Mouse (Mus musculus): ENCODE results near the gene Plekha7. TPM values are rescaled to one million over a fixed set of nuclear protein-coding genes. Genes with fewer than 3 reads are reported as not detected.

The Plekha7 gene
- total RNA-seq, 2 experiments from 2014 or later, result 0.71 to 1.5 TPM

DNA sequence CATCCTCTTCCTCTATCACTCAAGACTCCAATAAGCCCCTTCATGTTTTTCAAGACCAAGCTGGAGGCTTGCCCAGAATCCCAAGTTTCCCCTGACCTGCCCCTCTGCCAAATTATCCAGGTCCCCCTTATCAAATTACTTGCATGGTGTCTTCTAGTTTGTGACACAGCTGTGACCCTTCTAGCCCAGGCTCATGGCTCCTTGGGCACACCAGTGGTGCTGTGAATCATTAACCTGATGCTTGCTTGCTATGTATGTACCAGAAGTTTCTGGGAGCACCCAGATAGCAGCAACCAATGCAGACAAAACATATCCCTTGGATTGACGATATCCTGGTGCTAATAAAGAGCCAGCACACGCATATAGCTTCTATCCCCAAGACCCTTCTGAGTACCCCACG is 19.2 kb downstream of the Plekha7 start:
- no peak for DNase-seq (ENCODE audit: low spot score)

DNA sequence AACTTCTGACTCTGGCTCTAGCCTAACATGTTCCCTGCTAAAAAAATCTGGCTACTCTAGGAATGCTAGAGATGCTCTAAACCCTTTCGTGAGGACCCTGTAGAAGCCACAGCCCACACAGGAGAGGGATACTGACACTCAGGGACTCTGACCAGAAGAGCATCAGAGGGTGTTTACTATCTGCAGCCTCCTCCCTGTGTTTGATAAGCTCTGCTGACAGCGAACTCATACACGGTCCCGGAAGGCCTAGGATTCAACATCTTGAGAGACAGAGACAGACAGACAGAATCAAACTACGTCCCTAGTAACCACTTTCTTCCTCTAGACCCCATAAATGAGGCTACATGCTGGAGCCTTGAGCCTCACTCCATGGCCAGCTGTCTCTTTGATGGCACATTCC is 20.2 kb downstream of the Plekha7 start:
- no peak for DNase-seq (ENCODE audit: low spot score)

DNA sequence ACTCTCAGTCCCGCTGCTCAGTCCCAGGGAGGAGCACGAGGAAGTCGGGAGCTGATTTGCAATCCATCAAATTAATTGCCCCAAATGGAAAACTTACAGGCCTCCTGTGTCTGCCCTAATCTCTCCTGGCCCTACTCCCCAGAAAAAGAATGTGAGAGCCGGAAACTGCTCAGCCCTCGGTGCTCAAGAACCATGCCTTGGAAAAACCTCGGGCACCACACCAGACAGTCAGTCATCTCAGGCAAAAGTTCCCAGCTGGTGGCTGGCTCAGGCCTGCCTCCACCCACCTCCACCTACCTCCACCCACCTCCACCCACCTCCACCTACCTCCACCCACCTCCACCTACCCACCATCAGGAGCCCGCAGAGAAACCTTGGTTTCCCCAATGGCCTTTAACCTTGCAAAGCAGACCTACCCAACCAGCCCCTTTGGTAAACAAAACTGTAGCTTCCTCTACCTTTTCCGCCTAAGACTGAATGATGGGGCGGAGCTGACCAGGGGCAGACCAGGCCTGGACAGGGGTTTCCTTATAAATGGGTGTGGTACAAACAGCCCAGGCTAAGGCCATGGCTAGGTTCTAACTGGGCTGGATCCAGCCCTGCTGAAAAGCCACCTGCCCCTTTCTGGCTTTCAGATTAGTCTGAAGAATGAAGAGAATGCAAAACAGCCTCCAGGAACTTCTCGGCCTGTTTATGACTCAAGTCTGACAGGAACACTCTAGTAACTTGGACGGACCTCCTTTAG is 21.4 kb downstream of the Plekha7 start:
- no peak for DNase-seq (ENCODE audit: low spot score)

DNA sequence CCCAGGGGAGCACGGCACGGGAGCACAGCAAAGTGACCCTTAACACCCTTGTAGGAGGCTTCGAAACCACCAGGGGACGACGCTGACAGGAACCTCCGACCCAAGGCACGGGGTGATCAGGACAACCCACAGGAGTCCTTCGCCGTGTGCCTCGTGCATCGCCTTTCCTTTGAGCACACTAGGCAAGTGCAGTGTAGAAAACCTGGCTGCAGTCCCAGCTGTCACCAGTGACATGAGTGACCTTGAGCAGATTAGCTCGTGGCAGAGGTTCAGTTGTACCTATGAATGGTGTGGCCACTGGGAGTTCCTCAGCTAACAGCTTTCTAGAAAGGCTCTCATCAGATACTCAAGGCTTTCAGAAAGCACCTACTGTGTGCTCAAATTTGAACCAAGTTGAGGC is 22.0 kb downstream of the Plekha7 start:
- no peak for DNase-seq (ENCODE audit: low spot score)

DNA sequence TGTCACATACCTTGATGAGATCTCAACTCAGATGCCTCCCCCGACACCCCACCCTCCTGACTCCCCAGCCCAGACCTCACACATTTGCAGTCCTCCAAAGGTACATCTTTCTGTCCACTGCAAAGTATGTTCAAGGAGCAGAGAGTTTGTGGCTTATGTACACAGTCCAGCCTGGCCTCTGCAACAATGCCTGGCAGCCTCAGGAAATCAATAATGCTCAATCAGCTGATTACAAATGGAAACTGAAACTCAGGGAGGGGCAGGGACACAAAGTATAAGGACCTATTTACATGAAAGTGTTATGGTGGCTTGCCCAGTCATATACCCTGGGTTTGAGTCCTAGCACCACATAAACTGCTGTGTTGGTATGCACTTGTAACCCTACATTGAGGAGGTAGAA is 23.0 kb downstream of the Plekha7 start:
- no peak for DNase-seq (ENCODE audit: low spot score)

DNA sequence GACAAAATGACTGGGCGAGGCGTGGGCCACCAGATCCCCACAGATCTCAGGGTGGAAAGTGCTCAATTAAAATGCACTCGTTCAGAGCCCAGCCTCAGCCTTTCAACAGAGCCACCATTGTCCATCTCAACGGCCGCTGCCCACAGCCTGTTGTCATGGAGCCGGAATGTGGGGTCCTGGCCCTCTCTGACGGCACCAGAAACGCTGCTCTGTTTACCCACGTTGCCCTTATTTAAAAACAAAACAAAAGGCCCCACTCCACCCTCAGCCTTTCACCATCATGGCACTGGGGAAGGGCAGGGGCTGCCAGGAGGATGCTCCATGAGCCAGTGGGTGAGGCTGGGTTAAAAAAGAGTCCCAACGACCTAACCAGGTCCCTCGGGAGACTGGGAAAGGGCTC is 25.4 kb downstream of the Plekha7 start:
- DNase-seq (ENCODE audit: low spot score), result no peak

DNA sequence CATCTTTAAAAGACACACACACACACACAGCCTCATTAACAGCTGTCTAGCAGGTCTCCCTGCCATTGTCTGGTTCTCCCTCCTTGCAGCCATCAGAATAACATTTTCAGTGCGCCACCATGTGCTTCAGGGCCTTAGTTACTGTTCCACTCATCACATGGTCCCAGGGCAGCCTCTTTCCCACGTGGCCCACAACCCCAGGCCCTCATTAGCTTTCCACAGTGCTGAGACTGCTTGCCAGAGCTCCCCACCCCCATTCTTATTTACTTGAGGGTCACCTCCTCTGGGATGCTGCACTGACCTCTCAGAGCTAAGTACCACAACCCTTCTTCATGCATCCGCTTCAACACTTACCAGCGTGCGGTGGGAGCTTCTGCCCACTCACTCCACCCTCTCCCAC is 28.1 kb downstream of the Plekha7 start:
- DNase-seq (ENCODE audit: low spot score), result no peak

DNA sequence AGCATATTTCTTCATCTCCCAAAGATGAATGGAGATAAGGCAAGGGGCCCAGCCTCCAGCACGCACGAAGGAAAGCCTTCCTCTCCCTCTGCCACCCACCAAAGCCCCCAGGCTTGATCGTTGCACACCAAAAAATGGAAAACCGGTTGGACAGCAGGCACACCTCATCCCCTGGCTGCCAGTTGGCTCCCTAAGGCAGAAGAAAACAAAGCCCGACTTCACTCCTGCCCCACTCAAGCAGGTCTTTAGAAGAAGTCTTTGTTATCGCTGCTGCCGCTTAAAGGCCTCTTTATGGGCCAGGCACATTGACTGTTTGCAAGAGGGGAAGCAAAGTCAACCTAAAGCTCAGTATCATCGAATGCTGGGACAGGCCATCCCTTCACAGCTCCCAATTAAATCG is 29.9 kb downstream of the Plekha7 start:
- no peak for DNase-seq (ENCODE audit: low spot score)

DNA sequence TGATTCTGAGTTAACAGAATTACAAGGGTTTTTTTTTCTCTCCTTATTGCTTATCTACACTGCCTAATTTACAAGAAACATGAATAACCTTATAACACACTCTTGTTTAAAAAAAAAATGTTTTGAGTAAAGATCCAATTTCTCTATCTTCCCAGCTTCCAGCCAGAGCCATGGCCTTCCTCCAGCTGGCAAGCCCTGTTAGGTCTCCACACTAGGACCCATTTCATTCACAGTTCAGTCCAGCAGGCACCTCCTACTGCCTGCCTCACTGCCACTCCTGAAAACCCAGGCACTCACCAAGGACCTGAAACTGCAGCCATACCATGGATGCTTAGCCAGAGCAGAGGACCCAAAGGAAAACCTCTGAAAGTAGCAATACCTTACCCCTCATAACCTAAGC is 31.9 kb downstream of the Plekha7 start:
- DNase-seq (ENCODE audit: low spot score), result no peak

DNA sequence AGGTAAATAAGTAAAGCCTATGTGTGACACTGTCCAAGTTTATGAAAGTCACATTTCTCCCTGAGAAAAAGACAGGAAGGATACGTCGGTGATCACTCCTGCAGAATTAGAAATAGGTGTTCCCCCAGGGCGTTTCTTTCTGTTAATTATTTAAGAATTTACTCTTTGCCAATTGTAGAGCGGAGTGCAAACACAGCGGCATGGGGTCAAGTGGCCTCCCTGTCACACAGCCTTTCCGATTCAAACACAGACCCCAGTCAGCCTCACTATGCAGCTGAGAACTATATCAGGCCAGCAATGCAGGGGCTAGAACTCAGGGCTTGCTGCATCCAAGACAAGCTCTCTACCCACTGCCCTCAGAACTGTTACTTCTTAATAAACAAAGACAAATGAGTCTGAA is 35.1 kb downstream of the Plekha7 start:
- DNase-seq (ENCODE audit: low spot score), result no peak

DNA sequence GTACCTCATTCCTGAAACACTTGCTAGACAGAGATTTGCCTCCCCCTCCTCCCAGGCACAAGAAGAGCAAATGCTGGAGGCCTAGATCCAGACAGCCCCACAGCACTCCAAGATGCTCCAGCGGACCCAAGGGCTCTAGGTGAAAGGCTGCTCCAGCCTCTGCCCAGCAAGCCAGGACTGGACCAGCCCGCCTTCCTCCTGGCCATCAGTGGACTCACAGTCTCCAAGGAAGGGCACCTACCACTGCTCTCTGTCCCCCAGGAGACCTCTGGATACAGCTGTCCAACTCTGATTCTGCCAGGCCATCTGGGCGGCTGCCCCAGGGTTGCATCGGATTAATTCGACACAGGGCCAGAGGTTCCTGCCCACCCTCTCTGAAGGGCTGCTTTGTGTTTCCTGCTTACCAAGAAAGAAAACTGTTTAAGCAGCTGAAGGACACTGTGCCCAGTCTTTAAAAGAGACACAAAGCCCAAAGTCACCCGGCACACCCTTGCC is 38.6 kb downstream of the Plekha7 start:
- DNase-seq (ENCODE audit: low spot score), result no peak

DNA sequence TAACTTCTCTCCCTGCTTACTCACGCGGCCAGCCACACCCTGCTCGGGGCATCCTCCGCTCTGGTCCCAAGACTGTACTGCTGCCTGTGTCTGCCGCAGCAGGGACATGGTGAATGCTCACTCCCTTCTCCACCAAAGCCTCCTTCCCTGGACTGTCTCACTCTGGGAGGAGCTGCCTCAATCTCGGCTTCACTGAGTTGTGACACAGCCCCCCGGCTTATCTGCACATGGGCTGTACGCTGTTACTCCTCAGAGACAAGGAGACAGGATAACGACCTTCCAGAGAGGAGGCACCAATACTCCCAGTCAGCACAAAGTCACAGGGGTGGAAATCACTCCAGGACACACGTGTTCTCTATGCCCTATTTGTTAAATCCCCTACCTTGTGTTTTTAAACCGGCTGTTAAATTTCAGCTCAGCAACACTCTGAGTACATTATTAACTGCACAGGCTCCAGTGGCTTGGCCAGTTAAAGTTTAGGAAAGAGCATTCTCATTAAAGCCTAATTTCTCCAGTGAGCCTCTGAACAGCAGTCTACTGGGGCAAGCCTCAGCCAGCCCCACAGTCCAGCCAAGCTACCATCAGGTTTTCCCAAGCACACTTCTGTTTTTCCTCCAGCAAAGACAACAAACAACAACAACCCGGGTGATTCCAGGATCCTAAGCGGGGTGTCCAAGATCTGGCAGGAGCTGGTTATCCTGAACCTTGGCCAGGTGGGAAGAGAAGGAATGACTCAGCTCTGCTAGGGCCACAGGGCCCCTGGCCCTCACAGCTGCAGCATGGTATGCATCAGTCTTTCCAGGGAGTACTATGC is 39.9 kb downstream of the Plekha7 start:
- DNase-seq (ENCODE audit: low spot score), result no peak

DNA sequence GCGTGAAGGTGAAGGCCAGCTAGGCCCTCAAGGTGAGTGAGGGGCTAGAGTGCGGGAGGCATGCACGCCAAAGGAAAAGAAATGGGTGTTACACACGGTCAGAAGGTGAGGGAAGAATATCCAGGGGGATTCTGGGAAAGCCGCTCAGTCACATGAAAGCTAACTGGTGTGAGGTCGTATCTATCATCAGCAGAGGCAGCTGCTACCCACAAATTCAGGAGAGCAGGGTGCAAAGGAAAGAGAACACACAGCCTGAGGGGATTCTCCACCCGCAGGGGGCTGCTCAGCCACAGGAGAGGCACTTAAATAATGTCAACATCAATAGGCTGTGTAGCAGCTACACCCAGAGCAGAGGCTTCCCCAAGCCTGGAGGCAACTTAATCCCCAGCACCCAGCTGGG is 44.9 kb downstream of the Plekha7 start:
- DNase-seq (ENCODE audit: low spot score), result no peak

DNA sequence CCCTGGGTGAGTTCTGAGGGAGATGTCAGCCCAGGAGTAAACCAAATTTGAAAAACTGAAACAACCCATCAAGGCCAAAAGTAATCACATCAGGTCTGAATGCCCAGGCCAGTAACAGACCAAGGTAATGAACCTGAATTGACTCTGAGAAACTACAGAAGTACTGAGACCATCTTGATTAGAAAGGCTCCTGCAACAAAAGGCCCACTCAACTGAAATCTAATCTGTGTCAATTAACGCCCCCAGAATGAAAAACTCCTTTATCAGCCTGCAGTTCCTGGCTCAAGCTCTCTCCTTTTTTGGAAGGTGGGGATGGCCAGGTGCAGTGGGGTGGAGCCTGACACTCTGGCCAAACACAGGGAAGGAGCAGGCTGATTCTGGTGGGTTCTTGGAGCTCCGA is 45.7 kb downstream of the Plekha7 start:
- DNase-seq (ENCODE audit: low spot score), result no peak

DNA sequence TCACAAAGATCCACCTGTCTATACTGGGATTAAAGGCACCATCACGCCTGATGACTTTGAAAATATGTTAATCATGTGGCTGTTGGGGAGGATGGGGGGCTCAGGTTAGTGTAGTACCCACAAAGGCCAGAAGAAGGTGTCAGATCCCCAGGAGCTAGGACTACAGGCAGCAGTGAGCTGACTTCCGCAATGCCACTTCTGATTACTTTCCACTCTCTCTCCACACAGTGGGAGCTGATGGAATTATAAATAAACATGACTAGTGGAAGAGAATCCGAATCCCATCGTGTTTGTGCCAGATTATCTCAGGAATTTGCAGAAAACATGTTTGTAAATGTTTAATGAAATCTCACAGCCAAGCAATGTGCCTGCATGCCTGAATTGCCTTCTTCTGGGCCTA is 46.1 kb downstream of the Plekha7 start:
- DNase-seq (ENCODE audit: low spot score), result no peak

DNA sequence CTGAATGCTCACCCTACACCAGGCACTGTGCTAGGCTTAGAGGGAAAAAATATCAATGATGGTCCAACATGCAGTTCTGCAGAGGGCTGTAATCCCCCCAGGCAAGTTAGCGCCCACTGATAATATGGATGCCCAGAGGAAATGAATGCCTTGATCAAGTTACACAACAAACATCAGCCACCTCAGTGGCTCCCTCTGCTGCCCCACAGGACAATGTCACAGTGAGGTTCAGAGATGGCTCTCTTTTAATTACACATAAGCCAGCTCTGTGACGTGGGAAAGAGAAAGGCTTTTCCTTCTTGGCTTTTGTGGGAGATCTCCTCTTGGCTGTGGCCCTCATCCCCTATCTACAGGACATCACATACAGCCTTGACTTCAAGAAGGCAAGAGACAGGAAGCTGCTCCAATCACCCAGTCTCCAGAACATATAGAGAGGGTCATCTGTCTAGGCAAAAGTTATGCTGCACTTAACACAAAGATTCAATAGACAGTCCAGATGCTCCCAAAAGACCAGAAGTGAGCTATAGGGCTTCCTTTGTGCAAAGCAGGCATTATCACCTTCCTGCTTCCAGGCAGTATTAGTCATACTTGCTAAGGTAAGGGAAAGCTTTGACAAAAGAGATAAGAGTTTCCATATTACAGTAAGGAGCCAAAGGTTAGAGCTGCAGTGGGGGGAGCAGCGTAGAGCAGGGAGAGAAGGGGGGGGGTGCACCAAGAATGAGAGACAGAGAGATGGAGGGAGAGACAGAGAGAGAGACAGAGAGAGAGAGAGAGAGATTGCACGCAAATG is 47.2 kb downstream of the Plekha7 start:
- no peak for DNase-seq (ENCODE audit: low spot score)

DNA sequence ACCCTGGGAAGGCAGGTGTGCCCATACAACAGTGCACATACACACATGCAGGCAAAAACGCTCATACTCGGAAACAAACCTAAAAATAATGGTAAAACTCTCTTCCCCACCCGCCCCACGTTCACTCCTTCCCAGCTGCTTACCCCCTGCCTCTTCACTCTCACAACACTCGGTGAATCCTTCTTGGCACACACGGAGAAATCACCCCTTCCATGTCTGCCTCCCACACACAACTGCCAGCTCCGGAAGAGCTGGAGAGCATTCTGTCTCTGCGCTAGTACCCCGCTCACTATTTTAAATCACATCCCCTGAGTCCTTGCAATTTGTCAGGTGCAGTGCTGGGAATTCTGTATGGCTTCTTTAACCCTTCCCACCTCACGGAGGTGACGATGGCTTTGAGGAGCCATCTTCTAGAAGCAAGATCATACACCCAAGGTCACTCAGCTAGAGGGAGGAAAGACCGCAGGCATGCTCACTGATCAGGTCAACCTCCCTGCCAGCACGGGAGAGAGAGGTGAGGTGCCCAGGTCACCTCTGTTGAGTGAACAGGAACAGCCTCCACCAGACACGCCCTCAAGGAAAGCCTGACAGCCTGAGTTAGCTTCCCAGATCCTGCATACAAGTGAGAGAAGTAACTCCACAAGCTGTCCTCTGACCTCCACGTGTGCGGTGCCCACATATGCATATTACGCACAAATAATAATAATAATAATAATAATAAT is 49.6 kb downstream of the Plekha7 start:
- DNase-seq (ENCODE audit: low spot score), result no peak

DNA sequence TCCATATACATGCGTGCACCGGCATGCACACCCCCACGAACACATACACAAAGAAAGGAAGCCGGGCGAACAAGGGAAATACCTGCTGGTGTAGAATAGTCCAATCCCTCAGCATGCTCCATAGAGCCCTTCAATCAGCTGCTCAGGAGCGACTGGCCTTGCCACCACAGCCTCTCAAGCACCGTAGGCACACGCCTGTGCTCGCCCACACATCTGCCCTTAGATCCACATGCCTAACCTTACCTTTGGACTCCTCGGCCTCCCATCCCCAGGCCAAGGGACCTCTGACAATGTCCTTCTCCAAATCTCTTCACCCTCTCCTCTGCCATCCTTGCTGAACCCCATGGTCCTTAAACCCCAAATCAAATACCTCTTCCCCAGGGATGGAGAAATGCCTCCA is 50.2 kb downstream of the Plekha7 start:
- DNase-seq (ENCODE audit: low spot score), result no peak

DNA sequence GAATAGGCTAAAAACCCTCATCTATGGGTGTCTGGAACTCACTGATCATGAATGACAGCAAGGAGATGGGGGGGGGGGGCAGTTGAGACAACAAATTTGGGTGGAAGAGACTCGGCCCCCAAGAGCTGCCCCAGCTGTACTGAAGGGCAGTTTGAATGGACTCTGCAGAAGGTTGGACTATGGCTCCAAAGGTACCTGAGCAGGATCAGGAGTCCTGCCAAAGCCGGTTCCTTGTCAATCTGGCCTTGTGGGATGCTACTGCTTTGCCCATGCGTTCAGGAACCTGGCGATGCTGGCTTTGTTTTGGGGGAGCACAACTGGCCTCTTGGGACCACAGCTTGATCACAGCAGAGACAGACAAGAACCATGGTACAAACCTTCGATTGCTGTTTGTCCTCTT is 52.5 kb downstream of the Plekha7 start:
- DNase-seq (ENCODE audit: low spot score), result no peak

DNA sequence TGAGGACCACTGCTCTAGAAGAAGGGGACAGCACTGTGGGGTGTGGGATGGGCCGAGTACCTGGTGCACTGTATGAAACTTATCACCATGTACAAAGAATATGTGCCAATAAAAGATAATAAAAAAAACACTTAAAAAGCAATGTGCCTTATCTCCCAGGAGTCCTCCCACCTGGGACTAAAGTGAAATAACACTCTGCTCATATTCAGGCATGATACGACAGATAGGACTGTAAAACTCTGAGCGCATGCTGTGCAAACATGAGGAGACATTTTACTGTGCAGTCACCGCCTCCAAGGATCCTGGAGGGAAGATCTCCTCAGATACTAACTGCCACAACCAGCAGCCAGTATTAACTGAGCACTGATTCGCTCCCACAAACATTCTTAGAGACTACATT is 53.5 kb downstream of the Plekha7 start:
- no peak for DNase-seq (ENCODE audit: low spot score)

DNA sequence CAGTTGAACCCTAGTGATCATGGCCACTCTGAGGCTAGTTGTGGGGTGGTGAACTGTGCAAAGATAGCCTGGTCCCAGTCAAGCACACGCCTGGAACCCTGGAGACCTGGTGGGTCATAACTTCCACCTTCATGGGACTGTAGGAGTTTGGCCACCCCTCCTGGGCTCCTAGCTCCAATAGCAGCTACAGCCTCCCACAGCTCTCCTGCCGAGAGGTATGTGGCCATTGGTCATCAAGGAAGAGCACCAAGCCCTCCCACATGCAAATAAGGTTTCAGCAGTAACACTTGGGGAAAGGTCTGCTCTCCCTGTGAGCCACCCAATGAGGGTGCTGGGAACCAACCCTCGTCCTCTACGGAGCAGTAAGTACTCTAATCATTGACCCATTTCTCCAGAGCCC is 55.7 kb downstream of the Plekha7 start:
- DNase-seq (ENCODE audit: low spot score), result no peak

DNA sequence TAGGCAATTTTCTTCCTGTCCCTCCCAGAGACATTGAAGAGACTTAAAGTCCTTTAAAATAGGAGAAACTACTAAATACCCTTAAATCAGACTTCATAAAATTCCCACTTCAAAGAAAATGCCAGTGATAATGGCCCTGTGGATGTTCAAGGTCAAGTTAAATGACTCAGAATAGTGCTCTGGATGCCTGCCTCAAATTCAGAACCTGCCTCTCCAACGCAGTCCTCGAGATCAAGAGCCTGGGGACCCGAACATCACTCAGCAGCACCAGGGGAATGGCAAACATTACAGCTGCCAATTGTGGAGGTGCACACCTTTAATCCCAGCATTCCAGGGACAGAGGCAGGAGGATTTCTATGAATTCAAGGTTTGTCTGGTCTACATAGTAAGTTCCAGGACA is 56.7 kb downstream of the Plekha7 start:
- no peak for DNase-seq (ENCODE audit: low spot score)
